Comparison of ENCODE assay signal across 30 mouse cellular contexts in genomic region chr5:63351108-63351507, GRCm38 (mm10).
DNase-seq lines count a peak whose midpoint lies in the region; ATAC-seq and TF ChIP-seq lines count a peak whose summit lies in the region.
"Had no signal": no experiment of that assay in that cellular context is flagged by ENCODE, and none has a peak within 500 bp of the region (broad histone marks: within the 10 kb centered on the region; RNA-seq: fewer than 3 reads in every experiment).

No protein-coding gene starts in this region.

- no peak overlapping the region for H3K4me2 ChIP-seq in embryonic facial prominence, embryonic 14.5 days (ENCODE audit: low read depth, low read length)
- H3K4me2 ChIP-seq in limb, embryonic 14.5 days (replicated peaks; ENCODE audit: low read depth, low read length, severe bottlenecking) = no peak overlapping the region
- H3K4me2 ChIP-seq in midbrain, embryonic 15.5 days = no peak overlapping the region
- H3K4me2 ChIP-seq: embryonic facial prominence, embryonic 12.5 days; forebrain, embryonic 12.5 days; forebrain, embryonic 15.5 days; heart, embryonic 13.5 days; hindbrain, embryonic 14.5 days had no signal

- peak; percentile 55; the same call in 1 of the 2 replicates for ATAC-seq in embryonic facial prominence, embryonic 14.5 days (ENCODE audit: low read depth)
- ATAC-seq in limb, embryonic 14.5 days (ENCODE audit: low FRiP score, low read depth) = peak; percentile 47; the same call in 1 of the 2 replicates
- ATAC-seq in midbrain, embryonic 15.5 days (replicated peaks) = no peak
- ATAC-seq: forebrain, embryonic 15.5 days; hindbrain, postnatal 0 days; inflammation-experienced regulatory T-cells, adult 6 months; Patski had no signal

- TF ChIP-seq CTCF in layer of hippocampus, adult 2 months (conservative IDR thresholded peaks at IDR 0.05) = peak; percentile 17; the same call in 1 of the 2 replicates

- H3K36me3 ChIP-seq in embryonic facial prominence, embryonic 14.5 days (ENCODE audit: control insufficient read depth, insufficient read depth, low read length) = no peaks in the 10 kb centered on the region
- no peaks in the 10 kb centered on the region for H3K36me3 ChIP-seq in limb, embryonic 14.5 days (ENCODE audit: control insufficient read depth, insufficient read depth, low read length)
- no peaks in the 10 kb centered on the region for H3K36me3 ChIP-seq in midbrain, embryonic 15.5 days (replicated peaks)
- H3K36me3 ChIP-seq: embryonic facial prominence, embryonic 12.5 days; forebrain, embryonic 12.5 days; forebrain, embryonic 15.5 days; G1E; heart, embryonic 10.5 days; heart, embryonic 13.5 days had no signal

- H3K9me3 ChIP-seq in embryonic facial prominence, embryonic 14.5 days (ENCODE audit: control insufficient read depth, low read length) = no peaks in the 10 kb centered on the region
- H3K9me3 ChIP-seq in limb, embryonic 14.5 days (ENCODE audit: control insufficient read depth, low read length) = no peaks in the 10 kb centered on the region
- no peaks in the 10 kb centered on the region for H3K9me3 ChIP-seq in midbrain, embryonic 15.5 days
- H3K9me3 ChIP-seq: embryonic facial prominence, embryonic 12.5 days; forebrain, embryonic 12.5 days; forebrain, embryonic 15.5 days; G1E; heart, embryonic 10.5 days; heart, embryonic 13.5 days had no signal

- no peaks in the 10 kb centered on the region for H3K4me1 ChIP-seq in embryonic facial prominence, embryonic 14.5 days (ENCODE audit: control insufficient read depth, insufficient read depth, low read length)
- H3K4me1 ChIP-seq in limb, embryonic 14.5 days (ENCODE audit: control insufficient read depth, insufficient read depth, low read length) = no peaks in the 10 kb centered on the region
- H3K4me1 ChIP-seq in midbrain, embryonic 15.5 days = no peaks in the 10 kb centered on the region
- H3K4me1 ChIP-seq: embryonic facial prominence, embryonic 12.5 days; forebrain, embryonic 12.5 days; forebrain, embryonic 15.5 days; heart, embryonic 10.5 days; heart, embryonic 13.5 days had no signal

- H3K9ac ChIP-seq in embryonic facial prominence, embryonic 14.5 days (ENCODE audit: low read depth, low read length) = no peak overlapping the region
- H3K9ac ChIP-seq in limb, embryonic 14.5 days (ENCODE audit: low read depth, low read length, severe bottlenecking) = no peak overlapping the region
- no peak overlapping the region for H3K9ac ChIP-seq in midbrain, embryonic 15.5 days
- H3K9ac ChIP-seq: embryonic facial prominence, embryonic 12.5 days; forebrain, embryonic 12.5 days; forebrain, embryonic 15.5 days; heart, embryonic 13.5 days; hindbrain, embryonic 14.5 days had no signal

- no peak overlapping the region for H3K27ac ChIP-seq in layer of hippocampus, adult 2 months
- no peak overlapping the region for H3K27ac ChIP-seq in embryonic facial prominence, embryonic 14.5 days (replicated peaks; ENCODE audit: low read depth, low read length)
- H3K27ac ChIP-seq in limb, embryonic 14.5 days (replicated peaks; ENCODE audit: low read depth, low read length) = no peak overlapping the region
- H3K27ac ChIP-seq in midbrain, embryonic 15.5 days = no peak overlapping the region
- H3K27ac ChIP-seq: embryonic facial prominence, embryonic 12.5 days; forebrain, embryonic 12.5 days; forebrain, embryonic 15.5 days; heart, adult 2 months; heart, embryonic 10.5 days; heart, embryonic 13.5 days; hindbrain, embryonic 14.5 days; hindbrain, postnatal 0 days had no signal

- no peak for TF ChIP-seq POLR2A in limb, embryonic 14.5 days (IDR thresholded peaks at IDR 0.05; ENCODE audit: borderline replicate concordance, extremely low read depth, insufficient read depth, insufficient read length)

- 28% methylated on average over 2 of the region's 2 CpGs for WGBS in embryonic facial prominence, embryonic 14.5 days
- WGBS in limb, embryonic 14.5 days = 53% methylated on average over 2 of the region's 2 CpGs
- 60% methylated on average over 2 of the region's 2 CpGs for WGBS in midbrain, embryonic 15.5 days

- no peaks in the 10 kb centered on the region for H3K27me3 ChIP-seq in embryonic facial prominence, embryonic 14.5 days (replicated peaks; ENCODE audit: control insufficient read depth, insufficient read depth, low read length)
- H3K27me3 ChIP-seq in limb, embryonic 14.5 days (ENCODE audit: control insufficient read depth, insufficient read depth, low read length) = no peaks in the 10 kb centered on the region
- no peaks in the 10 kb centered on the region for H3K27me3 ChIP-seq in midbrain, embryonic 15.5 days (replicated peaks)
- H3K27me3 ChIP-seq: CH12.LX; embryonic facial prominence, embryonic 12.5 days; forebrain, embryonic 12.5 days; forebrain, embryonic 15.5 days; heart, embryonic 13.5 days had no signal

- no peak overlapping the region for H3K4me3 ChIP-seq in layer of hippocampus, adult 2 months
- no peak overlapping the region for H3K4me3 ChIP-seq in embryonic facial prominence, embryonic 14.5 days (ENCODE audit: low read depth, low read length)
- H3K4me3 ChIP-seq in limb, embryonic 14.5 days (replicated peaks; ENCODE audit: low read length) = no peak overlapping the region
- H3K4me3 ChIP-seq in midbrain, embryonic 15.5 days = no peak overlapping the region
- H3K4me3 ChIP-seq: embryonic facial prominence, embryonic 12.5 days; erythroblast, embryonic 14.5 days; forebrain, embryonic 12.5 days; forebrain, embryonic 15.5 days; heart, adult 2 months; heart, embryonic 10.5 days; heart, embryonic 13.5 days had no signal

- DNase-seq in embryo, embryonic 11 days = peak; percentile 13
- DNase-seq in embryo, embryonic 10 days (ENCODE audit: low spot score) = no peak
- DNase-seq in layer of hippocampus, adult 2 months (ENCODE audit: low spot score in 2 of 2) = no peak
- DNase-seq in layer of hippocampus, postnatal 14 days (ENCODE audit: low spot score in 2 of 2) = no peak
- peak; percentile 63 for DNase-seq in embryonic facial prominence, embryonic 14.5 days (ENCODE audit: low spot score)
- peak; percentile 25 for DNase-seq in limb, embryonic 14.5 days (ENCODE audit: low spot score)
- DNase-seq: adrenal gland, postnatal 10 days; B cell, adult 2 months; cerebellum, adult 11 months; cerebellum, adult 2 months; cerebellum, adult 9-11 months; cerebellum, postnatal 25 days; gastrocnemius, postnatal 10 days; gastrocnemius, postnatal 36 days; heart, adult 2 months; heart, postnatal 14 days; heart, postnatal 4 days had no signal

Comparison
In these comparisons a context has a peak if more than half of its experiments do, and no peak if none do; other contexts are left out.
1. DNase-seq: peak in embryo, embryonic 11 days (single experiment), embryonic facial prominence, embryonic 14.5 days (single experiment) and limb, embryonic 14.5 days (single experiment); none in embryo, embryonic 10 days (single experiment), layer of hippocampus, adult 2 months (0 of 2) and layer of hippocampus, postnatal 14 days (0 of 2).